ENCODE assay signal across 8 mouse cellular contexts in genomic region chr12:56591722-56592121, GRCm38 (mm10). TPM values are rescaled to one million over a fixed set of nuclear protein-coding genes. Genes with fewer than 3 reads are reported as not detected.
A peak's percentile ranks its signal among the peaks of the same experiment; 100 is the strongest.
DNase-seq lines count a peak whose midpoint lies in the region; ATAC-seq and TF ChIP-seq lines count a peak whose summit lies in the region.
"Had no signal": no experiment of that assay in that cellular context is flagged by ENCODE, and none has a peak within 500 bp of the region (broad histone marks: within the 10 kb centered on the region; RNA-seq: fewer than 3 reads in every experiment).

No protein-coding gene starts in this region.

- DNase-seq in 3T3-L1 (ENCODE audit: low read depth, low spot score) (peak; percentile 37), A20 (ENCODE audit: low read depth, low spot score) (peak; percentile 42)
- peak; percentile 60 for DNase-seq in embryo, embryonic 11 days
- DNase-seq in thymus, postnatal 36 days: no peak
- no peak for DNase-seq in midbrain, embryonic 14.5 days

- no peak overlapping the region for H3K4me2 ChIP-seq in intestine, postnatal 0 days (replicated peaks; ENCODE audit: low read depth)
- no peak overlapping the region for H3K4me2 ChIP-seq in intestine, embryonic 16.5 days (ENCODE audit: low read depth, low read length)
- H3K4me2 ChIP-seq in midbrain, embryonic 14.5 days (ENCODE audit: low read length): no peak overlapping the region

- no peaks in the 10 kb centered on the region for H3K9me3 ChIP-seq in intestine, postnatal 0 days (ENCODE audit: control insufficient read depth)
- H3K9me3 ChIP-seq in intestine, embryonic 16.5 days (ENCODE audit: control insufficient read depth, low read length): no peaks in the 10 kb centered on the region
- no peaks in the 10 kb centered on the region for H3K9me3 ChIP-seq in midbrain, embryonic 14.5 days (ENCODE audit: control insufficient read depth, low read length)
- H3K9me3 ChIP-seq: megakaryocyte, embryonic 14.5 days had no signal

- H3K9ac ChIP-seq in intestine, postnatal 0 days (ENCODE audit: low read depth, low read length): no peak overlapping the region
- no peak overlapping the region for H3K9ac ChIP-seq in intestine, embryonic 16.5 days (ENCODE audit: low read depth, low read length)
- H3K9ac ChIP-seq in midbrain, embryonic 14.5 days (replicated peaks; ENCODE audit: low read length): no peak overlapping the region

- ATAC-seq in intestine, postnatal 0 days: no peak
- ATAC-seq in intestine, embryonic 16.5 days: no peak
- ATAC-seq in midbrain, embryonic 14.5 days (ENCODE audit: low FRiP score, low TSS enrichment): no peak

- WGBS in intestine, postnatal 0 days: 7% methylated on average over 4 of the region's 4 CpGs
- WGBS in intestine, embryonic 16.5 days: 8% methylated on average over 4 of the region's 4 CpGs
- WGBS in midbrain, embryonic 14.5 days: 15% methylated on average over 4 of the region's 4 CpGs

- TF ChIP-seq CTCF in intestine, postnatal 0 days (IDR thresholded peaks at IDR 0.05; ENCODE audit: low read depth): peak; percentile 63

- H3K36me3 ChIP-seq in intestine, postnatal 0 days (ENCODE audit: control insufficient read depth, insufficient read depth): no peaks in the 10 kb centered on the region
- H3K36me3 ChIP-seq in intestine, embryonic 16.5 days (ENCODE audit: control insufficient read depth, insufficient read depth, low read length): no peaks in the 10 kb centered on the region
- H3K36me3 ChIP-seq in midbrain, embryonic 14.5 days (ENCODE audit: control insufficient read depth, insufficient read depth, low read length): no peaks in the 10 kb centered on the region

- no peaks in the 10 kb centered on the region for H3K4me1 ChIP-seq in intestine, postnatal 0 days (replicated peaks; ENCODE audit: control insufficient read depth, insufficient read depth, low read length)
- no peaks in the 10 kb centered on the region for H3K4me1 ChIP-seq in intestine, embryonic 16.5 days (ENCODE audit: control insufficient read depth, insufficient read depth, low read length)
- H3K4me1 ChIP-seq in midbrain, embryonic 14.5 days (ENCODE audit: control insufficient read depth, insufficient read depth, low read length): no peaks in the 10 kb centered on the region
- H3K4me1 ChIP-seq: megakaryocyte, embryonic 14.5 days had no signal

- no peak overlapping the region for H3K27ac ChIP-seq in intestine, postnatal 0 days (ENCODE audit: low read depth, low read length)
- no peak overlapping the region for H3K27ac ChIP-seq in intestine, embryonic 16.5 days (ENCODE audit: low read length)
- H3K27ac ChIP-seq in midbrain, embryonic 14.5 days (replicated peaks; ENCODE audit: low read depth, low read length): no peak overlapping the region

- no peaks in the 10 kb centered on the region for H3K27me3 ChIP-seq in intestine, postnatal 0 days (replicated peaks; ENCODE audit: control insufficient read depth, insufficient read depth, low read length)
- peaks cover 2% of the 10 kb centered on the region; the same call in 1 of the 2 replicates for H3K27me3 ChIP-seq in intestine, embryonic 16.5 days (replicated peaks; ENCODE audit: control insufficient read depth, insufficient read depth, low read length)
- peaks cover 4% of the 10 kb centered on the region; the same call in 1 of the 2 replicates for H3K27me3 ChIP-seq in midbrain, embryonic 14.5 days (ENCODE audit: control insufficient read depth, insufficient read depth, low read length)

- H3K4me3 ChIP-seq in intestine, postnatal 0 days (ENCODE audit: low read depth, low read length): no peak overlapping the region
- no peak overlapping the region for H3K4me3 ChIP-seq in intestine, embryonic 16.5 days (ENCODE audit: low read length)
- no peak overlapping the region for H3K4me3 ChIP-seq in midbrain, embryonic 14.5 days (replicated peaks; ENCODE audit: low read depth, low read length)
- H3K4me3 ChIP-seq: megakaryocyte, embryonic 14.5 days had no signal

RNA-seq across cellular contexts. Expression of gene Nkx2-9, which starts 21.4 kb away (rescaled TPM):
- not detected in 2 replicates for polyA plus RNA-seq in intestine, postnatal 0 days (2015; fragmentation: Nextera tagmentation; extraction: Ambion mirVana)
- not detected in 2 replicates for polyA plus RNA-seq in intestine, embryonic 16.5 days (2015; fragmentation: Nextera tagmentation; extraction: Ambion mirVana)
- polyA plus RNA-seq in midbrain, embryonic 14.5 days (2014; fragmentation: Nextera tagmentation; extraction: Ambion mirVana): 0.17 and 0.18 TPM in 2 replicates

RNA-seq across cellular contexts. Expression of gene Nkx2-1, which starts 55.0 kb away (rescaled TPM):
- polyA plus RNA-seq in intestine, postnatal 0 days (2015; fragmentation: Nextera tagmentation; extraction: Ambion mirVana): not detected in 2 replicates
- not detected in 2 replicates for polyA plus RNA-seq in intestine, embryonic 16.5 days (2015; fragmentation: Nextera tagmentation; extraction: Ambion mirVana)
- 0.24 TPM in 1 of 2 replicates, not detected in the other for polyA plus RNA-seq in midbrain, embryonic 14.5 days (2014; fragmentation: Nextera tagmentation; extraction: Ambion mirVana)

Comparison
In these comparisons a context has a peak if more than half of its experiments do, and no peak if none do; other contexts are left out.
1. DNase-seq: peak in 3T3-L1 (single experiment), A20 (single experiment) and embryo, embryonic 11 days (single experiment); none in thymus, postnatal 36 days (0 of 2) and midbrain, embryonic 14.5 days (single experiment).